Mouse (Mus musculus) sigmoid colon, adult 10 weeks (tissue): ENCODE results near the gene A430089I19Rik. TPM values are rescaled to one million over a fixed set of nuclear protein-coding genes. Genes with fewer than 3 reads are reported as not detected.

Experiments
- polyA plus RNA-seq: library from polyadenylated mRNA; stranded (reverse); fragments of 350-450 nt; fragmentation: Illumina TruSeq; extraction: RNeasy Lipid Tissue Mini Kit (QIAGEN cat#74804); gene quantifications from one replicate; pipeline ENCODE4 v1.2.3, GENCODE M21; 2014; ENCODE audit warnings: low read depth, low replicate concordance

A430089I19Rik gene
- not detected for polyA plus RNA-seq

GRCm38 (mm10) chr5:94306696-94307095 lies at the start of gene A430089I19Rik:
Gene A430089I19Rik (minus strand): TSS chr5:94306796.

GRCm38 (mm10) chr5:94339449-94339848 lies 32.9 kb upstream of the A430089I19Rik start, which contains the start of gene AA792892:
Gene AA792892 (plus strand): TSS chr5:94339749.

GRCm38 (mm10) chr5:94314135-94314534 lies 7.5 kb upstream of the A430089I19Rik start, which contains the start of gene Gm6502:
Gene Gm6502 (plus strand): TSS chr5:94314435.

Other genes with a start within 250 kb of the A430089I19Rik start
- not detected for gene BC061212, start 236.3 kb downstream of the A430089I19Rik start, polyA plus RNA-seq
- not detected for gene Gm6351, start 230.4 kb downstream of the A430089I19Rik start, polyA plus RNA-seq
- not detected for gene Gm3106, start 88.8 kb downstream of the A430089I19Rik start, polyA plus RNA-seq
- gene Gm6502, start 7.6 kb upstream of the A430089I19Rik start, polyA plus RNA-seq = not detected
- not detected for gene AA792892, start 33.0 kb upstream of the A430089I19Rik start, polyA plus RNA-seq
- not detected for gene Gm7682, start 139.0 kb upstream of the A430089I19Rik start, polyA plus RNA-seq
- gene Gm3139, start 219.5 kb upstream of the A430089I19Rik start, polyA plus RNA-seq = not detected